Mouse (Mus musculus): ENCODE measurements around the gene Abtb2.

GRCm38 (mm10) chr2:103591742-103592590 lies 25.9 kb downstream of the Abtb2 start:
- no peak for TF ChIP-seq TAL1 (conservative IDR thresholded peaks at IDR 0.05; ENCODE audit: low read depth, low read length)
- TF ChIP-seq POLR2AphosphoS5 (IDR thresholded peaks at IDR 0.05; ENCODE audit: insufficient replicate concordance, low read depth, low read length), result no peak
- no peak for TF ChIP-seq GATA1 (IDR thresholded peaks at IDR 0.05; ENCODE audit: borderline replicate concordance, low read length)
- TF ChIP-seq CTCF (IDR thresholded peaks at IDR 0.05; ENCODE audit: low read depth, low read length), result no peak
- no peak for TF ChIP-seq GATA2 (IDR thresholded peaks at IDR 0.05; ENCODE audit: borderline replicate concordance, low read depth, low read length)
